Mouse (Mus musculus) E14TG2a.4 (cell line): ENCODE results near the gene Tfr2.

Source experiments
- CTCF ChIP-seq: conservative IDR thresholded peaks from 2 replicates; pipeline ENCODE4 v1.5.1; 2014; ENCODE audit warnings: low read length
- POU5F1 ChIP-seq: IDR thresholded peaks from 2 replicates; pipeline ENCODE4 v1.6.1; 2014; ENCODE audit warnings: low read length, borderline replicate concordance

DNA sequence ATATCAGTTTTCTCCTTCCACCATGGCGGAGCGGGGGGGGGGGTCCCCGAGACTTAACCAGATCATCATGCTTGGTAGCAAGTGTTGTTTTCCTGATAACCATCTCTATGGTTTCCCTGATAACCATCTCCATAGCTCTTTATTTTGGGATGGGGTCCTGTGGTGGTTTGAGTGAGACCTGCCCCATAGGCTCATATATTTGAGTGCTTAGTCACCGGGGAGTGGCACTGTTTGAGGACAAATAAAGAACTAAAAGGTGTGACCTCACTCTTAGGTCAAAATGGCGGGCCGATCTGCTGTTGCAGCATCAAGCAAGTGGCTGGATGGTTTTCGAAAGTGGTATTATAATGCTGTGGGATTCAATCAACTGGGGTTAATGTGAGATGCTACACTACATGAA lies 45.7 kb downstream of the Tfr2 start:
- no peak for TF ChIP-seq CTCF
- TF ChIP-seq POU5F1: no peak
